Mouse (Mus musculus): ENCODE measurements at regions not wholly inside any gene's neighbourhood (a gene's known extent, or its start where the extent isn't known, plus 50 kb on each side); places are given as distances from the start of the nearest gene placed in this dataset.

GRCm38 (mm10) chr10:126815730-126816129, 85.4 kb downstream of the Atp23 start:
- TF ChIP-seq GATA1 (IDR thresholded peaks at IDR 0.05; ENCODE audit: borderline replicate concordance, low read length) (no peak), FLI1 (IDR thresholded peaks at IDR 0.05; ENCODE audit: low read length) (no peak)

All from megakaryocyte, embryonic 14.5 days (primary cell).